Mouse (Mus musculus) B cell, adult 2 months (primary cell): ENCODE results near the gene Cutc.

Source experiments
- DNase-seq, 2 experiments: peaks; one replicate each; pipeline ENCODE4 v3.0.0; 2022

Gene Cutc

GRCm38 (mm10) chr19:43801427-43802051, 48.7 kb downstream of the Cutc start:
- DNase-seq = no peak

GRCm38 (mm10) chr19:43803866-43804265, 51.1 kb downstream of the Cutc start:
- DNase-seq = no peak

GRCm38 (mm10) chr19:43809331-43809730, 56.5 kb downstream of the Cutc start:
- DNase-seq = no peak

- DNase-seq = no peak
Observed at GRCm38 (mm10) chr19:43811419-43811818, 58.6 kb downstream of the Cutc start.

- no peak for DNase-seq
Observed at GRCm38 (mm10) chr19:43813315-43813714, 60.5 kb downstream of the Cutc start.

GRCm38 (mm10) chr19:43815661-43816414, 63.0 kb downstream of the Cutc start:
- DNase-seq = no peak
